Mouse (Mus musculus): ENCODE results near the gene Cmtm4.

Gene Cmtm4

GRCm38 (mm10) chr8:104373779-104374178 is 21.8 kb downstream of the Cmtm4 start:
- DNase-seq = no peak

GRCm38 (mm10) chr8:104371121-104371520 is 24.5 kb downstream of the Cmtm4 start:
- DNase-seq = no peak

DNA sequence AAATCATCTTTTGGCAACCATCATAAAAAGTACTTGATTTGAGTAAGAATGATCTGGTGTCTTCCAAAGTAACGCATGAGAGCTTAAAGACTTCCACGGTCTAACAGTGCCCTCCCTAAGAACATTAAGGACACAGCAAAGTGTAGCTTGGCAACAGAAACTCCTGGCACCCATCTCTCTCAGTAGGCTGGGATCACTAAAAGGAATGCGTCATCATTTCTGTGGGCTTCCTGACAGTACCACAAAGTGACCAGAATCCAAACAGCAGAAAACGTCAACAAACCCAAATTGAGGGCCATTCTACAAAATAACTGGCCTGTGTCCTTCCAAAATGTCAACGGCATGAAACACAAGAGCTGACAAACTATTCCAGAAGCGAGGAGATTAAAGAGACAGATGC is 25.5 kb downstream of the Cmtm4 start:
- DNase-seq = no peak

DNA sequence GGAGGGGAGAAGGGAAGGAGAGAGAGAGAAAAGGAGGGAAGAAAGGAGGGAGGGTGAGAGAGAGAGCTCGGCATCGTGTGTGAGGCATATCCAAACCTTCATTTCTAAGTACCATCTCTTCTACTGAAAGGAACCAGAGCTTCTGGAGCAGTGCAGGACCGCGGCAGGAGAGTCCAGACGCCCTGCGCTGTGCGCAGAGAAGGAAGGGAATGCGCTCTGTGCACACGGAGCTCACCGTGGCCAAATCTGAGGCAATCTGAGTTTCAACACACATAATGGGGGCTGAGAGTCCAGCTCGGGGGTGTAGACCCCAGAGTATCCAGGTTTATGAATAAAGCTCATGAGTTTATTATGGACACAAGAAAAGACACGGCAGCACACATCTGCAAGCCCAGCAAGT is 26.0 kb downstream of the Cmtm4 start:
- no peak for DNase-seq

- no peak for DNase-seq
These were observed 28.2 kb downstream of the Cmtm4 start for GRCm38 (mm10) chr8:104367398-104367797.

DNA sequence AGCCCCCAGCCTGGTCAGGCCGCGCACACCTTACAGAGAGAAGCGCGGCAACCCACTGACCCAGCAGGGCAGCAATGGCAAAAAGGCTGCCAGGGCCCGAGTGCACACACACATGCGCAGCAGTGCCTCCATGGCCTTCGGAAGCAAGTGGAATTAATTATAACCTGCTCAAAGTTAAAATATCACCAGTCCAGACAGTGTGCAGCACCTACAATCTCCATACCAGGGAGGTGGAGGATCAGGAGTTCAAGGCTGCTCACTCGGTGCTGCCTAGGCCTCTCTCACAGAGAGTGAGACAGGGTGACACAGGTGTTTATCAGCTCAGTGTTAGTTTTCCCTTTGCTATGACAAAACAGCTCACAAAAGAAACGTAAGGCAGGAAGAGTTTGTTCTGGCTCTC is 29.9 kb downstream of the Cmtm4 start:
- no peak for DNase-seq

GRCm38 (mm10) chr8:104359778-104360456 is 35.7 kb downstream of the Cmtm4 start:
- no peak for DNase-seq

GRCm38 (mm10) chr8:104358637-104359036 is 37.0 kb downstream of the Cmtm4 start:
- DNase-seq = no peak

DNA sequence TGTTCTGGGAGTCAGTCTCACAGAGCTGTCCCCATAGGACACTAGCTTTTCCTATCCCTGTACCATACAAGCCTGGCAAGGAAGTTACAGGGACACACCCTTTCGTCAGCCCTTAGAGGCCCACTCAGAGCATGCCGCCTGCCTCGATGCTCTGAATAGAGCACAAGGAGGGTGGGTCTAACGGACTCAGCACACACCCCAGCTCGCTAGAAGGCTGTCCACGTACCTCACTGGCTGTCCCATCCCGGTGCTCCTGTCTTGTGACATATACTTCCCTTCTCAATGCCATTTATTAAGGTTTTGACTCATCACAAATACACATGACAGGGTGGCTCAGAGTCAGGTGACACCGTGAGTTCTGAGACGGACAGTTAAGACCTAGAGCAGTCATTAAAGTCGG is 41.1 kb downstream of the Cmtm4 start:
- DNase-seq = no peak

DNA sequence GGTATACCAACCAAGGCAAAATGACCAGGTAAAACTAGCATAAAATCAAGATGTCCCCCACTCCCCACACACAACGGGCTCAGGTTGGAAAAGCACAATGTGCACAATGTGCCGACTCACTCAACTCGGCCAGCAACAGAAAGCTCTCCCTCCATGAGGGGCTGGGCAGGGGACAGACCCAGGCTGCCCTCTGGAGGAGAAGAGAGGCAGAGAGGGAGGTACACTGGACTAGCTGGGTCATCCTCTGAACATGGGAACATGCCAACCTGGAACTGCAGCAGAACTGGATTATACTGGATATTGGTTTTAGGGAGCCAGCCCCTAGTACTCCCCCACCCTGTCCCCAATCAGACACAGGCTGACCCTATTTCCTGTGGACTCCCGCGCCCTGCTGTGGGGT is 42.4 kb downstream of the Cmtm4 start:
- DNase-seq = no peak

GRCm38 (mm10) chr8:104350047-104350446 is 45.6 kb downstream of the Cmtm4 start:
- no peak for DNase-seq

- no peak for DNase-seq
These were observed 46.6 kb downstream of the Cmtm4 start for GRCm38 (mm10) chr8:104348971-104349370.

DNA sequence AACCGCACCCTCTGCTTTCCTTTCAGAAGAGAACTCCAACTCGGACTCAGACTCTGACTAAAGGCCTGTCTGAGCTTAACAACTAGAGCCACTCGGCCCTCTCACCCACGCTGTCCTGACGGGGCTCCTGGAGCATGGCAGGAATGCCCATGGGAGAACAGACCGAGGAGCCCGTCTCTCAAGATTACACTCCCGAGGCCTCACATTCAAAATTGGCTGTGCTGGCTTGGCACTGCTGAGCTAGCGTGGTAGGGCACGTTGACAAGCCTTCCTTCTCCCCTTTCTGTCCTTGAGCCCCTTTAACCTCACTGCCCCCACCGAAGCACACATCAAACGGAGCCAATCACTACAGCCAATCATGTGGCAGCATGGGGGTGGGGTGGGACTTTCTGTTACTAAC is 48.9 kb downstream of the Cmtm4 start:
- no peak for DNase-seq

DNA sequence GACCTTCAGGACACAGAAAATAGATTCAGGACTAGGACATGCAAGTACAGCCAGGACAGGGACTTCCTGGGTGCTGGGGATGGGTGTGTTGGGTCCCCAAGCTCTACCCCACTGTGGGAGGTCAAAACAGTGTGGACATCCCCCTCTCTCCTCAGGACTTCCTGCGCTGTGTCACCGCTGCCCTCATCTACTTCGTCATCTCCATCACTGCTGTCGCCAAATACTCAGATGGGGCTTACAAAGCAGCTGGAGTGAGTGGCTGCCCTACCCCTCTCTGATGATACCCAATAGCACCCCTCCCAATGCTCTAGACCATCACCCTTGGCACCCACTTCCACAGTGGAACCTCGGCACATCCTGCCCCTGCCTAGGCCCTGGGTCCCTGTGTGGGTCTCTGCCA is 51.0 kb downstream of the Cmtm4 start:
- DNase-seq = no peak

DNA sequence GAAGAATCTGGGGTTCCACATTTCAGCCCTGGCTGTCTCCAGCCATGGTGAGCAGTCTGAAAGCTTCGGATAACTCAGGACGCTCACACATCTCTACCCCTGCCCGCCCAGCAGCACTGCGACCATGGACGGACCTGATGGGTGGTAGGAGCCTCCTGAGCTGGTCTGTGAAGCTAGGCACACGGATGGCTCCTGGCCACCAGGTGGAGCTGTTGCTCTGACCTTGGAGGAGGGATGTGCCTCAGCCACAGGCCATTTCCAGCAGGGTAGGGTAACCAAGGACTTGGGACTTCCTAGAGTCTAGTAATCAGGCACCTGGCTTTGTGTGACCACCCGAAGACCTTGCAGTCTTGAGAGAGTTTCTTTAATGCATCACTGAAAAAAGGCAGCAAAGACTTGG is 51.6 kb downstream of the Cmtm4 start:
- DNase-seq = peak; percentile 90

DNA sequence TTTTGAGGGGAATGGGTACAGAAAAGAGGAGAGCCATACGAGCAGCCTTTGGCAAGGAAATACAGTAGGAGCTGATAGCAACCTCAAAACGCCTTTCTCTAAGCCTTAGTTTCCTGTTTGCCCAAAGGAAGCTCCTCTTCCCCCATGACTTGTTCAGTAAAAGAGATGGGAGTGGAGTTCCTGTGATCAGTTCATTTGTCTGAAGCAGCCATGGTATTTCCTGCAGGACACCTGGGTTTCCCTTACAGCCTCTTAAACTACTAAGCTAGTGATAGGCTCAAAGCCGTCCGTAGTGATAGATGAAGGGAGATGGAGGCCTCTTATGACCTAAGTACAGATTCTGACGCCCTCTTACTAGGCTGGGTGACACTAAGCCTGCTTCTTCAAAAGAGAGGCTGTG is 53.2 kb downstream of the Cmtm4 start:
- no peak for DNase-seq

DNA sequence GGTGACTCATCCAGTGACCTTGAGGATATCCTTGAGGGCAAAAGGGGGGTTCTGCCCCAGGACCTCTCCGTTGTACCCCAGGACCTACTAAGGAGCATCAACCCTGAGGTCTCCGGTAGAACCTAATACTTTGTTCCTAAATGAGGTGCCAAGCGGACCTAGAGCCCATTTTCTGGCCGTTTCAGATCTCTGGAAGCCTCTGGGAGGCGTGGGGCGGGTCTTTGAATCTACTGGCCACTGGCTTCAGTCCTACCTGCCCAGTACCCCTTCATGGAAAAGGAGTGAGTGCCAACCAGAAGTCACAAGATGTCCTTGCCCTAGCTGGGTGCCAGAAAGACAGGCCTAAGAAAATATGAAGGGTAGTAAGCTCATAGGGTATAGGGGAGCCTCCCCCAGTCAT is 53.9 kb downstream of the Cmtm4 start:
- no peak for DNase-seq

DNA sequence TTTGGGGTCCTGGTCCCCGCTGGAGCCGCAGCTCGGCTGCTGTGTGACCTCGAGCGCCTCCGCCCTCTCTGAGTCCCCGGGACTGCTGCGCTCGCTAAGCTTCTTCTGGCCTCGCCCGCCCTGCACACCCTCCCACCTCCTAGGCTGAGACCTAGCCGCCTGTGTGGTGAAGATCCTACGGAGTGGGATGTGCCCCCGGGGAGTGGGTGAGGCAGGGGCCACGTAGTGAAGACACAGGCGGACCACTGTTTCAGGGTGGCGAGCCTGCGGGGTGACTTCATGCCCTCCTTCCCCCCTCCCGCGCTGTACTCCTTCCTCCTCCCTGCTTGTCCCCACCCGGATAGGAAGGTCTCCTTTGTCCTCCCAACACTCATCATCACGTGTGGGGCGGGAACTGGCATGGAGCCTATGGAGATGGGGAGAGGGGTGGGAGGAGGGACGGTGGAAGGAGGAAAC is 54.5 kb downstream of the Cmtm4 start:
- peak; percentile 65 for DNase-seq

DNA sequence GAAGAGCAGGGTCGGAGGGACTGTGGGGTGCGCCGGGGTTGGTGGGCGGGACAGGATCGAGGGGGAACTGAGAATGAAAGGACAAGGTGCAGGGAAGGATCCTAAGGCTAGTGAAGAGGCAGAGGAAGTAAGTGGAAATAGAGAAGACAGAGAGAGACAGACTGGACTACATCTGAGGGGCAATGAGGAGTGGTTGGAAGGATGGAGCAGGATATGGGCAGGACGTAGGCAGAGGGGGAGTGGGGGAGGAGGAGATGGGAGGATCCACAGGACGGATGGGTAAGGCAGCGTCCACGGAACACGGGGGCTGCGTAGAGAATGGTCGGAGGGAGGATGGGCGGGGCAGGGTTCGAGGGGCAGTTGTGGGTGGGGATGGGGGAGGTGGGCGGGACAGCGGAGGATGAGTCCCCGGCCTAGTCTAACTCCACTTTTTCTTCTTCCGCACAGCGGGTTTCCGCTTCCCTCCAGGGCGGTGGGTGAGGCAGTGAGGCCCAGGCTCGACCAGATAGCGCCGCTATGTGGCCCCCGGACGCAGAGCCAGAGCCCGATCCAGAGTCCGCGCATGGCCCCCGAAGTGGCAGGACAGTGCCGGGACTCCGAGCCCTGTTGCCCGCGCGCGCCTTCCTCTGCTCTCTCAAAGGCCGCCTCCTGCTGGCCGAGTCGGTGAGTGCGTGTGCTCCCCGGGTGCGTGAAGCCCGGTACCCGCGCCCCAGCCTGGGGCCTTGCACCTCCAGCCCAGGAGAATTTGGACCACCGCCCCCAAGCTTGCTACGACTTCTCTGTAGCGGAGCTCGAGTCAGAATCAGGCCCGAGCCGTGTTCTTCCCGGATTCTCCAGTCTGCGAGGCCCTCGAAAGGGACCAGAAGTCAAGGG is 55.1 kb downstream of the Cmtm4 start:
- DNase-seq = peak; percentile 75

GRCm38 (mm10) chr8:104339983-104340232 is 55.7 kb downstream of the Cmtm4 start:
- DNase-seq = no peak

DNA sequence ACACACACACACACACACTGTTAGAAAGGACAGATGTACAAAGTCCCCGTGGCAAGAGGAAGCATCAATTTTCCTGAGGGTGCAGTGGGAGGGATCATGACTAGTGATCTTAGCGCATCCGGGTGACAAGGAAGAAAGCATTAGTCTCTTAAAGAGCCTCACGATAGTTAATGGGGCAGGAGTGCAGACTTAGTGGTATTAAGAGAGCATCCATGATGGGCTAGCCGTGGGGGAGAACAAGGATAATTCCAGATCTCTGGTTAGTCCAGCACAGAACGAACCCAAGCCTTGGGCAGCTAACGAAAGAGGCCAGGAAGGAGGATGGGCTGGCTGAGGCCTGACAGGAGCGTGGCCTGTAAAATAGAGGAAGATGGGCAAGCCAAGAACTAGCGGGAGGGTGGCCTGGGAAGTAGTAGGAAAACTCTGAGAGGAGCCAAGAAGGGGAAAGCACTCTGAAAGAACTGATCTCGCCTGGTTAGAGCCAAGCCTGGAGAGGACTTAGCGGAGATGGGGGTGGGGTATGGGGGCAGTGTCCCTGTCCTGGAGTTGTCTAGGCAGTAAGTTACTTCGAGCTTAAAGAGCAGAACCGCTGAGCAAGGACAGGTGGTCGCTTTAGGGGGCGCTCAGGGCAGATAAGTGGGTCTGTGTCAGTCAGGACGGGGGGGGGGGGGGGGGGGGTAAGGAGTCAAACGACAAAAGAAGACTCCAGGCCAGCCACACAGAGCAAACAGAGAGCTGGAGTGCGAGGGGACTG is 56.2 kb downstream of the Cmtm4 start, which contains the start of gene Cmtm3:
Gene Cmtm3 (plus strand): TSS at position 182 of the 754 bp plus-strand sequence.
- DNase-seq = no peak

- no peak for DNase-seq
These were observed 57.7 kb downstream of the Cmtm4 start for GRCm38 (mm10) chr8:104337890-104338289.

DNA sequence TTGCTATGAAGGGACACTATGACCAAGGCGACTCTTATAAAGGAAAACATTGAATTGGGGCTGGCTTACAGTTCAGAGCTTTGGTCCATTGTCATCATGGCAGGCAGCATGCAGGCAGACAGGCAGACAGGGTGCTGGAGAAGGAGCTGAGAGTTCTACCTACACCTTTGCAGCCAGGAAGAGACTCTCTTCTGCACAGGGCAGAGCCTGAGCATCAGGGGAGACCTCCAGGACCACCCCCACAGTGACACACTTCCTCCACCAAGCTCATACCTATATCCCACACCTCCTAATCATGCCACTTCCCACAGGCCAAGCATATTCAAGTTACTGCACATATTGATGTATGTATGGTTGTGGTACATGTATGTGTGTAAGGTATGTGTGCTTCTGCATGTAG is 58.8 kb downstream of the Cmtm4 start:
- no peak for DNase-seq

- DNase-seq = no peak
These were observed 61.4 kb downstream of the Cmtm4 start for GRCm38 (mm10) chr8:104334196-104334595.

Measured in right cerebral cortex, postnatal 4 days (tissue).